Mouse (Mus musculus): Measurements from ENCODE around the gene Thsd4.
A peak's percentile ranks its signal among the peaks of the same experiment; 100 is the strongest.

Thsd4 gene

DNA sequence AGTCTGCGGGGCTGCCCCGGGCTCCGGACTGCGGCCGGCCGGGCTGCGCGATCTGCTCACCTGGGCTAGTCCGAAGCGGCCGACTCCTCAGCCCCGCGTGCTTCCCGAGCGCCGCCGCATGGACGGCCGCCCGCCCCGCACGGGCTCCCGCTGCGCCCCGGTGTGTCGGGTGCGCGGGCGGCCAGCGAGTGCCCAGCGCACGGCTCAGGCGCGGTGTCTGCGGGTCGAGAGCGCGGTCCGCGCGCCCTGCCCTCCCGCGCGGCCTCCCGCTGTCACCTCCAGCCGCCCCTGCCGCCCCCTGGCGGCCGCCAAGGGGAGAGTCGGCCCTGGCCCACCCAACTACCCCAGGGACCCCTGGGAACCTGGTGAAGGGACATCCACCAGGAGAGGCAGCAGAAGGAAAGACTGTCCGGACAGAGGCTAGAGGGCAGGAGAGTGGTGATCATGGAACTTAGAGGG is at the start of gene Thsd4:
TSS of gene Thsd4 (minus strand) at position 241 of the 459 bp plus-strand sequence.
- DNase-seq (ENCODE audit: low spot score): no peak

GRCm38 (mm10) chr9:60571041-60571440 is 49.2 kb upstream of the Thsd4 start:
- no peak for DNase-seq (ENCODE audit: low spot score)

DNA sequence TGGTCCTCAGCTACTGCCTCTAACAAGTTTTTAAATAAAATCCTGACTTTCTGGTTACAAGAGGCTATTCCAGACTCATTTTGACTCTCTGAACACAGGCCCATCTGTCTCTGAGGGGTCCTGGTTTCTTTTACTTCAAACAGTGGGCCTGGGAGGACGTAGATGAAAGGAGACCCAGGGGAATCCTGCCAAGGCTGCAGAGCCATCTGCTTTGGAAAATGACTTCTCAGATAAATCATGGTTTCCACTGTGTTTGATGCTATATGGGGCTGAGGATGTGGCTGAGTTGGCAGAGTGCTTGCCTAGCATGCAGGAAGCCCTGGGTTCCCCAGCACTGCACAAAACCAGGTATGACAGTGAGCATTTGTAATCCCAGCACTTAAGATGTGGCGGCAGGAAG is 47.5 kb upstream of the Thsd4 start:
- no peak for DNase-seq (ENCODE audit: low spot score)

DNA sequence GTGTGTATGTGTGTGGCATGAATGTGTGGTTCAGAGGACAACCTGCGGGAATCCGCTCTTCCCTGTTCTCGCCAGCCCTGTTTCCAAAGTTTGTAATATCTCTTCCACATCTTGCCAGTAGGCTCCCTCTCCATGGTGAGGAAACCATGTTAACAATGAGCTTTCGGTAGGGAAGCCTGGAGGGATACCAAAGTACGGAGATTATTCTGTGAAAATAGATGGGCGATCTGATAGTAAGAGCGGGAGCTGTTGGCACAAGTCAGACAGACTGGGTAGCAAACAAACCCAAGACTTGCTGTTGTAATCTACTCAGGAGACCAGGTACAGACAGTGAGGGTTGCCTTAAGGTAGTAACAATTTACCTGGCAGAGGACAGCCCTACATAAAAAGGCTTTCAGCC is 42.0 kb upstream of the Thsd4 start:
- no peak for DNase-seq (ENCODE audit: low spot score)

DNA sequence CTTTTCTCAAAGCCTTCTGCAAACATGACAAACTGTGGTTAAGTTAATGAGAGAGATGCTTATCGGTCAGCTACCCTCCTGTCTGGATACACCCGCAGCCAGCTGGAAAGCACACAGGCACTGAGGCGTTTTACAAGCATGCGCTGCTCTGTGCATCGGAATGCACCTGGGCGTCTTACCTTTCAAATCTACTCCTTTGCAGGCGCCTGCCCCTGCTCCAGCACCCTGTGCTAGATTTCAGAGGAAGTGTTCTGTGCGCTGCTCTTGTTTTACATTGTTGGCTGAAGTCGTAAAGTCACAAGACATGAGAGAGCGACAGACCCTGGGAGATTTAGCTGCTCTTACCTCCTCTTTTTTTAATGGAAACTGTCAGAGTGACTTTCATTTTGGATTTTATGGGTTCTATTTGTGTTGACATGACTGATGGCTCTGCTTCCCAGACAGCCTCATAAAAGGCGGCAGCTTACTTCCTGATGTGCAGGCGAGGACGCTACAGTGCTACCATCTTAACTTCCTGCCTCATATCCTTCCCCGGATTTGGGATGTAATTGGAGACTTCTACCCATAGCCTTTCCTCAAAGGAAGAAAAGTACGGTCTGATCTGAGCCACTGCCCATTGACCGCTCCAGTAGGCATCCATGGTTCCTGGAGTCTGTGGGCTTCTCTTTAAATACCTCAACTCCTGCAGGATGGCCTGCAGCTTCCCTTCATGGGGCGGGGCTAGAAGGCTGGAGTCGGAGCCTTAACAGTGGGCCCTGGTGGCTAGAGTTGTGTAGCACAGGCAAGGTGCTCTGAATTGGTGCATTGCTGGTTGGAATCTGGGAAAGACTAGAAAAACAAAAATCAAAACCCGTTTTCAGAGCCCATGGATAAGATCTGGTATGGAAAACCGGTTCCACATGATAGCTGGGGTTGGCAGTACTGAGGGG is 40.9 kb upstream of the Thsd4 start:
- no peak for DNase-seq (ENCODE audit: low spot score)

DNA sequence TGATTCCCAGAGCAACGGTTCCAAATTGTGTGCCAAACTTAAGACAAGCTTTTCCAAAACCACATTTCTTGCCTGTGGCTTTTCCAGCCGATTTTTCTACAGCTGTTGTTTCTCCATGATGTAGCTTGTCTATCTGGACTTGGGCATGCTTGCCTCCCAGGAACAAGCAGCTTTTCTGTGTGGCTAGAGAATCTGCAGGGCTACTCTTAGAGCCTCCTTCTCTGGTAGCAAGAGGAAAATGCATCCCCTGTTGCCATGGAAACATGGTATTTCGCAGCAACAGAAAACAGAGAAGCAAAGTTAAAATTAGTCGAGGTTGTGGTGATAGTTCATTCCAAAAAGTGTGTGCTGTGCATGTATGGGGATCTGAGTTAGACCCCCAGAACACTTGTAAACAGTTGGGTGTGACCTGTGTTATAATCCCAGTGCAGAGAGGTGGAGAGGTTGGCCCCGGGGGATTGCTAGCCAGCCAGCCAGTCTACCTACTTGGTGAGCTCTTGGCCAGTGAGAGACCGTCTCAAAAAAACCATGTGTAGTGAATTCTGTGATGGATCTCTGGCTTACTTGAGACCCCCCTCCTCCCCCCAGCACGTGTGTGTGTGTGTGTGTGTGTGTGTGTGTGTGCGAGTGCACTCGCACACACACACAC is 39.9 kb upstream of the Thsd4 start:
- no peak for DNase-seq (ENCODE audit: low spot score)

DNA sequence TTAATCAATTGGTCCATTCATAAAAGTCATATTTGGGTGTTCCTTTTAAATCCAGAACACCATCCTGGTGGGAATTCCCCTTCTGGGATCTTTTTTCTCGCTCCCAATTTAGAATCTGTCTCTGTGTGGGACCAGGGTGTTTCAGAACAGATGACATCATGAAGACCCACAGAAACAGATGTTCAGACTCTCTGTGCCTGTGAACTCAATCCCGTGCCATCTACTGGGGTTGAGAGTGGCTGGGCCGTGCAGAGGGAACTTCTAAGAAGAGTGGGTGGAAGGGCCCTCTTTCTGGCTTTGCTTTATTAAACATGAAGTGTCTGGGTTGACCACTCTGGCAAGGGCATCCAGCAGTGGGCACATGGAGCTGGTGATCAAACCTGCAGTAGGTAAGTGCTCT is 36.7 kb upstream of the Thsd4 start:
- DNase-seq (ENCODE audit: low spot score): no peak

DNA sequence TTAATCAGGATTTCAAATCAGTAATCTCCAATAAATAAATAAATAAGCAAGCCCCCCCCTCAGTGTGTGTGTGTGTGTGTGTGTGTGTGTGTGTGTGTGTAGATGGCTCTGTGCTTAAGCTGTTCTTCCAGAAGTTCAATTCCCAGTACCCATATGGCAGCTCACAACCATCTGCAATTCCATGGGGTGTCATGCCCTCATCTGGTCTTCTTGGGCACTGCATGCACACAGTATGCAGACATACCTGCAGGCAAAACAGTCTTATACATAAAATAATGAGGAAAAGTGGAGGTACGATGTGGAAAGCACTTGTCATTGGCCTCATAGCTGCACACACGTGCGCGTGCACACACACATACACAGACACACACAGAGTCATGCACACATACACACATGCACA is 29.4 kb upstream of the Thsd4 start:
- no peak for DNase-seq (ENCODE audit: low spot score)

- peak; percentile 31 for DNase-seq (ENCODE audit: low spot score)
Measured at GRCm38 (mm10) chr9:60548182-60548581, 26.3 kb upstream of the Thsd4 start.

GRCm38 (mm10) chr9:60546169-60546568 is 24.3 kb upstream of the Thsd4 start:
- no peak for DNase-seq (ENCODE audit: low spot score)

DNA sequence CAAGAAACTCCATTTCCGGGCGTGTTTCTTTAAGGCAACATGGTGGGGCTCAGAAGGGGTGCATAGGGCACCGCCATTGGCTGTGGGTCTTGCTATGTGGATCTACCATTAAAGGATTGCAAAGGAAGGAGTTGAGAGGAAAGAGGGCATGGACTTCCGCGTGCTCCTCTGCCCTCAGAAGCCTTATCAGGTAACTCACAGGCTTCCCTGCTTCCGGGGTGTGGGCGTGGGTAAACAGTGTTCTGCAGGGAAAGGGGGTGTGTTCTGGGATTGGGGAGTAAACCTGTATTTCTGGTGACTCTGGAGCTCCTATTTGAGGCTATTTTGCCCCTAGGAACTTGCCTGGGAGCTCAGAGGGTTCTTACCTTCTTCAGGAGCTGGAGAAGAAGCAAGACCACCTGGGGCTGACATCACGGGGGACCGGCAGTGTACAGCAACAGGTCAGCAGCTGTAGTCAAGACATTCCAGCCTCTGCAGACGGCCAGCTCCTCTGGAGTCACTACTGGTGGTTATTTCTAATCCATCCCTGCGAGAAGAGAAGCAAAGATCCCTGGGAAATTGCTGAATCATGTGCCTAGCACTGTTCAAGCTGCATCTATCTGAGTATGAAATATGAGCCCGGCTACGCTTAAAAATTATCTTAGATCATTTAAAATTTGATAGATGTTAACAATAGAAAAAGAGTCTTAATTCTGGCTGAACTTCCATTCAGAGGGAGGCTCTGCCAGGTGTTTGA is 23.7 kb upstream of the Thsd4 start:
- no peak for DNase-seq (ENCODE audit: low spot score)

DNA sequence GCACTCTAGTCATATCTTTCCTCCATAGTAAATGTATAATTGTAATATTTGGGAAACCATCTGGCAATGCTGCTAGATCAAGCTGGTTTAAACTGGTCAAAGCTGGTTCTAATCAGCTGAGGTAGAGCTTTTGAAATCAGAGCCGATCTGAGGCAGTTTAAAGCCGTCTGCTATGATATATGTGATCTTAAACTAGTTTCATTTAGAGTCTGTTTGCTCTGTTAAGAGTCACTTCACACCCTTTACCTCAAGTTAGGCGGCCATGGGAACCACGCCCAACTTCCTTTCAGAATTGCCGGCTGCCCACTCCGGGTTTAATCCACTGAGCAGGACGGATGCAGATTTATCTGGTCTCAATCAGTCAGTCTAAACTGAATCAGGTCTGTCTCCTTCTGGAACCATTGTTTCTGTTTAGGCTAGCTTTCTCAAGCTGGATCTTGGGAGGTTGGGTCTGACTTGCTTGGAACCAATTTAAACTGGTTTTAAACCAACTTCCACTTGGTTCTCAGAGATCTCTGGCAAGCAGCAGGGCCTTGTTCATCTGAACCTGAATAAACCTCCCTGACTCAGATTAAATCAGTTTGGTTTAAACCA is 21.7 kb upstream of the Thsd4 start:
- DNase-seq (ENCODE audit: low spot score): no peak

GRCm38 (mm10) chr9:60530310-60530709 is 8.5 kb upstream of the Thsd4 start:
- DNase-seq (ENCODE audit: low spot score): no peak

GRCm38 (mm10) chr9:60529348-60530243 is 7.8 kb upstream of the Thsd4 start:
- DNase-seq (ENCODE audit: low spot score): no peak

DNA sequence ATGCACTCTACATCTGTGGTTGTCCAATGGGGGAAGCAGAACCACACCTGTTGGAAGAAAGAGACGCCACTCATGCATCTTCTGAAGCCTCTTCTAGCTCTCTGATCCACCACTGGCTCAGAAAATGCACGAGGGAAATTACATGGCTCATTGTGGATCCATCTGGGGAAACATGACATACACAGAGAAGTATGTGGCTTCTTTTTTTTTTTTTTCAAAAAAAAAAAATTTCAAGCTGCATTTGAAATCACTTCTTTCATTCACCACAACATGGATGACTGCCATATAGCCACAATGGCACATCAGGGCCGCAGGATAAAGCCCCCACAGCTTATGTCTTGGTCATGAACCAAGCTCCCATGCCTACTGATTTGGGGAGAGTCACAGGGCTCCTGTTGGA is 6.4 kb upstream of the Thsd4 start:
- no peak for DNase-seq (ENCODE audit: low spot score)

DNA sequence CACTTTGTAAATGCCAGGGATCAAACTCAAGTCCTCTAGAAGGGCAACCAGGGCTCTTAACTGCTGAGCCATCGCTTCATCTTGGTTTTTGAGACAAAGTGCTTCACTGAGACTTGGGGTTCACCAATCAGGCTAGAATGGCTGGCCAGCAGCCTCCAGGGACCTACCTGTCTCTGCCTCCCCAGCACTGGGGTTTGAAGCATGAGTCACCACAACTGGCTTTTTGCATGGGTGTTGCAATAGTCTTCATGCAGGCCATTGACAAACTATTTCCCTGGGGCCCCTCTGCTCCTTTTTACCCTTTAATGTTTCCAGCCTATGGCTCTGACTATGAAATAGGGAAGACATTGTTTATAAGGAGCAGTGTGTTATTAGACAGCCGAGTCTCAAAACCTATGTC is 6.0 kb upstream of the Thsd4 start:
- no peak for DNase-seq (ENCODE audit: low spot score)

DNA sequence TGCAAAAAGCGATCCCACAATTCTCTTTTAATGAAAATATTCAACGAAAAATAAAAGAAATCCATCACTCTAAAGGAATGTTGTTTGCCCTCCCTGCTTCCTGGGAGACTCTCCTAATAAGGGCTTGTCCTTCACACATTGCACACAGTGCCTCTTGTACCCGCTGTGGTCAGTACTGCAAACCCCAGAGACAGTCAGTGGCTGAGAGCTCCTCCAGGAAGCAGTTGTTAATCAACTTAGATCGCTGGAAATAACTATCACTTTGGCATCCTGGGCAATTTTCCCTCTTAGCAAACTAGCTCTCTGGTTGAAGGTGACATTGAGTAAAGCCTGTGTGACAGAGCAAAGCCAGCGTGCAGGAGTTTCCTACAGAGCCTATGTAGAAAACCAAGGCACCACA is 5.2 kb upstream of the Thsd4 start:
- no peak for DNase-seq (ENCODE audit: low spot score)

- no peak for DNase-seq (ENCODE audit: low spot score)
Measured at GRCm38 (mm10) chr9:60526195-60526594, 4.3 kb upstream of the Thsd4 start.

- DNase-seq (ENCODE audit: low spot score): no peak
Measured at GRCm38 (mm10) chr9:60521143-60521542, 703 bp downstream of the Thsd4 start.

GRCm38 (mm10) chr9:60519601-60520000 is 2.2 kb downstream of the Thsd4 start:
- DNase-seq (ENCODE audit: low spot score): no peak

DNA sequence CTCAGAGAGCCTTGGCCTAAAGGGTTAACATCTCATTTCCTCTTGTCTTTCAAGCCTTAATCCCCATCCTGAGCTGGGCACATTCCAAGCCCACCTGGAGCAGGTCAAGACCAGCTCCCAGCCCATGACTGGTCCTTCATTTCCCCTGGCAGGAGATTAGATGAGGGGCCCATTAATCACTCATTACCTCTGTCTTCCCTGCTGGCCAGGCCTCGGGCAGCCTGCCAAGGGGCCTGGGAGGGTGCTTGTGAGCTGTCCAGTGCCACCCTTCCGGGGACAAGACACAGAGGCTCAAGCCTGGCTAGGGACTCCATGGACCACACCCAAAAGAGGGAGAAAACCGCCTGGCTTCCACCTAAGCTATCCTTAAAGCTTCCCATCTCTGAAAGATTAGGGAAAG is 3.6 kb downstream of the Thsd4 start:
- DNase-seq (ENCODE audit: low spot score): no peak
